Mouse (Mus musculus) brain, embryonic 18.5 days (tissue): ENCODE data around the gene Thy1.

Experiments used
- DNase-seq: peaks from one replicate; pipeline ENCODE4 v3.0.0-alpha.2; 2012; ENCODE audit warnings: low read depth, low spot score

Gene Thy1

DNA sequence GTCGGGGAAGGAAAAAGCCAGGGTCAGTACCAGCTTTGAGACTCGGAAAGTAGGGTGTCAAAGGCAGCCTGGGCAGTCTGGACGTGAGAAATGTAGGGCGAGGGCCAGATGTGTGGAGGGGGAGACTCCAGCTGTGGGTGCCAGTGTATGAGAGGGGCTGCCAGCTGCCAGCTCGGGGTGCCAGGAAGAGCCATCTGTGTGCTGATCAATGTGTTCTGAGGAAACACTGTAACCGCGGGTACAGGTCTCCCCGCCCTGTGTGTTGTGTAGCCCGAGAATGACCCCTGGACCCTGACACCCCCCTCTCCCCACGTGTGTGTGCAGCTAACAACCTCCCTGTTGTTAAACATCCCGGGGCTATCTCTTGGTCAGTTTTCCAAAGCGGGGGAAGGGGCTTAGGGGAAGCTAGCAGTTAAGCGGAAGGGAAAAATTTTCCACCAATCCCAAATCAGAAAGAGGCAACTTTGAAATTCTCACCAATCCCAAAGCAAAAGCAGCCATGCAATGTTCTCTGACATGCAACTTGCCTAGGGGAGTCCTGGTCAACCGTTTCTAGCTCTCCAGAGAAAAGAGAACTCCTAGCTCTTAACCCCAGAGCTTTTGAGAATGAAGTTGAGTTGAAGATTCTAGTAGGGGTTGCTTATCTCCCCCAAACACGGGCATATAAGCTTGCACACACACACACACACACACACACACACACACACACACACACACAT lies 24.2 kb downstream of the Thy1 start:
- DNase-seq: no peak

DNA sequence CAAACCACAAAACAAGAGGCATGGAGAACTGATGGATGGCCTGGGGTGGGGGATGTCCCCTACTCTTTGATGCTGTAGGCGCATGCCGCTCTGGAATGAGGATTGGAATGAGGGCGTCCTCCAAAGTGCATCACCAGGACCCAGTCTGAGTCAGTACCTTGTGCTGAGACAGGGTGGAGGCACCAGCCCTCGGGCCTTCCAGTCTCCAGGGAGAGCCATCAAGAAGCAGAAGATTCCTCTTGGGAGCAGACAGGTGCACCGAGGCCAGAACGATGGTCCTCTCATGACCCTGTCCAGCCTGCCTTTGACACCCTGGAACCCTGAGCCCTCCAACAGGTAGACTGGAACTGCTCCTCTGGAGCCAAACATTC lies 24.8 kb downstream of the Thy1 start:
- DNase-seq: no peak

DNA sequence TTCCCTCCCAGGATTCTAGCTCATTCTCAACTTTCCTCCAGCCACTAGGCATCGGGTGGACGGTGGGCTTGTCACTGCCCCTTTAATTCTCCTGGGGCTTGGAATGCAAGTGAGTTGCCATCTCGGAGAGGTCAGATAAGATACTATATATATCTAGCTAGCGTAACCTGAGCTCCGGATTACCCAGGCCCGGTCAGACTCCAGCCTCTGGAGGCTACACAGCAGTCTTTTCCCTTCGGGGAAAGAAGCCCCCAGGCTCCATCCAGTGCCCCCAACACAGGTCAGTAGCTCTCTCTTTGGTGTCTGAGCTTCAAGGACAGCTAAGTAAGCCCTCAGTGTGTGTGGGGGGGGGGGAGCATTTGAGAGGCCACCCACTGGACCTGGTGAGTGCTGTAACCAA lies 26.1 kb downstream of the Thy1 start:
- no peak for DNase-seq

DNA sequence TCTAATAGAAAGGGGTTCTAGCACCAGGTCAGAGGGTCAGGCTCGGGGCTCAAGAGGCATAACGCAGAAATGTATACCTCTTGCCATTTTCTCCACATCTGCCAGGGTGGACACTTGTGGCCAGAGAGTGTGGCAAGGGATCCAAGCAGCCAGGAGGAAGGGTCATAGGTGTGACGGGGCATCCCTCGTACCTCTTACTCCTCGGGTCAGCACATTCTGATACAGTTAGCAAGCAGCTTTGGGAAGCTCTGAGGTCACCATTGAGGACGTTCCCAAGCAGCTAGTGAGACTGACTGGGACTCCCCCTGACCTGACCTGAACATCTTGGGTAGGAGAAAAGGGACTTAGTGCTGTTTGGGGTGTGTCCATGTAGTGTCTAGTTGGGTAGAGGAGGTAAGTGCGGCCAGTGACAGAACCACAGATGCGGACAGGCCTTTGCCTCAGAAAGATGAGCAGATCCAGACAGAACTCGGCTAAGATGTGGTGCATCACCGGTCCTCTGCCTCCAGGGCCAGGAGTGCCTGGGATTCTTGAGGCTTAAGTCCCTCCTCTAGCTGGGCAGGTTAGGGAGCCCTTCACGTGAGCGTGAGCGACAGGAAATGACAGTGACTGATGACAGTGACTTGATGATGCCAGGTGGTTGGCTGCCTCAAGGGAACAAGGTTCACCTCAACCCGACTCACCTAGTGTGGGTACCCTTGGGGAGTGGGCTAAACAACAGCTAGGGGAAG lies 27.1 kb downstream of the Thy1 start:
- no peak for DNase-seq

GRCm38 (mm10) chr9:44070844-44071231 lies 27.7 kb downstream of the Thy1 start:
- no peak for DNase-seq

DNA sequence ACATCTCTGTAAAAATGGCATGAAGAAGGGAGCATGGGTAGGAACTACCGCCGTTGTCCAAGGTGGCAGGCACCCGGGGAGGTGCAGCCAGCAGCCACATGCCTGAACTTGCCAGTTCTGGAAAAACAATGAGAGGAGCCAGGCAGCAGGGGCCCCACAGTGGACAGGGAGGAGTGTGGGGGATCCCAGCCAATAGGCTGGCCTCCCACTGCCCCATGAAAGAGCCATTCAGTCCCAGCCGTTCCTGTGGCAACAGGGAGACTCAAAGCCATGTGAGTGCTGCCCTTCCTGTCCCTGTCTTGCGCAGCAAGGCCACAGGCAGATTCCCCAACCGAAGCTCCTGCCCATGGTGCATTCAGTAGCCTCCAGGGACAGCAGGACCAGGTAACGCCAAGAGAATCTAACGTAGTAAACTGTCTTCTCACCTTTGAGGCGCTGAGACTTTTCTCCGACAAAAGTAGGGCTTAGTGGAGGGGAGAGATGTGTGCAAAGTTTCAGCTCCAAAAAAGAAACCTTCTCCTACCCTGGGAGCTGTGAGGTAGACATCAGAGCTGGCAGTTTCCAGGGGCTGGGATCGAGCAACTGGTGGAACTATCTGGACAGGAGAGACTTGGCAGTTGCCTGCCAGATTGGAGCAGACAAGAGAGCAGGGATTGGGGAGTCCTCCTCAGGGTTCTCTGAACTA lies 28.9 kb downstream of the Thy1 start:
- DNase-seq: no peak

DNA sequence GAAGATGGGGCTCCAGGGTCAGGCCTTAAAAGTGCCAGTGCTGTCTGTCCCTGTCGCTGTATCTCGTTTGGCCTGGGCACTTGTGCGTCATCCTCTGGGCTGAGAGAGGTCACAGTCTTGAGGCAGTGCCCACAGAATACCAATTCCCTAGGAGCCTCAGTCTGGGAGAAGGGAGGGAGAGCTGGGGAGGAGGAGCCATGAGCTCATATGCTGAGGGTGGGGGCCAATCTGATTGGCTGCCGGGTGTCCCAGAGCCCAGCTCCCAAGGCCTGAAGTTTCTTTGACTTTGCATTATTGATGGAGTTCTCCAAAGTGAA lies 29.4 kb downstream of the Thy1 start:
- no peak for DNase-seq

DNA sequence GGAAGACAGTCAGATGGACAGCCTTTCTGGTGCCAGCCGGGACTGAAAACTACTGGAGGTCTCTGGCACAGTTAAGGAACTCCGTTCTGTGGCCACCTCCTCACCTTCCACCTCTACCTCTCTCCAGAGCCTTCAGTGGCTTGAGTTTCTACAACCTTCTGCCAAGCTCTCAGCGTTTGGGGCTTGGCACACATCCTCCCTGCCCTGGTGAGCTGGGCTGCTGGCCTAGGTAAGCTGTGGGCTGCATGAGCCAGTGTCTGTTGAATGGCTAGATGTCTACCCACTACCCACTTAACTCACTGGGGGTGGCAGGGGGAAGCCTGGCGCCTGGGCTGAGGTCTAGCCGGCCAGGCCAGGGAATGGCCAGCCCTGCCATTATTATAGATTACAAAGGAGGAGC lies 29.9 kb downstream of the Thy1 start:
- DNase-seq: no peak

- DNase-seq: no peak
These were observed 31.5 kb downstream of the Thy1 start for GRCm38 (mm10) chr9:44074395-44075275.

GRCm38 (mm10) chr9:44075276-44075995 lies 32.3 kb downstream of the Thy1 start:
- DNase-seq: no peak

DNA sequence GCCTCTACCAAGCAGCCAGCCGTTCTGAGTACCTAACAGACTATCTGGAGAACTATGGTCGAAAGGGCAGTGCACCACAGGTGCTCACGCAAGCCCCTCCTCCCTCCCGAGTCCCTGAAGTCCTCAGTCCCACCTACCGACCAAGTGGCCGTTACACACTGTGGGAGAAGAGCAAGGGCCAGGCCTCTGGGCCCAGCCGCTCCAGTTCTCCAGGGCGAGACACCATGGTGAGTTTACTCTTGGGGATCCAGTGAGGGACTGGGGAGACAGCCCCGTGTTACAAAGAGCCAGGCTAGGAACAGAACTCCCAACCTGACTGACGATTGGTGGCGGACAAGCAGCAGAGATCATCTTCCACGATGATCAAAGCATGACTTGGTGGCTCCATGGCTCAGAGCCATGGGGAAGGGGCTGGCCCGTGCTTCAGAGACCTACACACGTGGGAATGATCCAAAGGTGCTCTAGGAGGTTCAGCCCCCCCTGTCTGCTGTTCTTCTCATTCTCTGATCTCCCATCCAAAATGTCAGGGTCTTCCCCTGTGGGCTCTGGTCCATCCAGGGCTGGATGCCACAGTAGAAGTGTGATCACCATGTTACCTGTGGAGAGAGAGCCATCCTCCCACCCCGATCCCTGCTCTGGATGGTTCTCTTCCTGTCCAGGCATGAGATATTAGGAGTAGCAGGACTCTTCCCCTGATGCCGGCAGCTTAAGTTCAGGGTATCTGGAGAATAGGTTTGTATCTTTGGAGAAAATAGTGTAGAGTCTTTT lies 33.0 kb downstream of the Thy1 start:
- DNase-seq: no peak

DNA sequence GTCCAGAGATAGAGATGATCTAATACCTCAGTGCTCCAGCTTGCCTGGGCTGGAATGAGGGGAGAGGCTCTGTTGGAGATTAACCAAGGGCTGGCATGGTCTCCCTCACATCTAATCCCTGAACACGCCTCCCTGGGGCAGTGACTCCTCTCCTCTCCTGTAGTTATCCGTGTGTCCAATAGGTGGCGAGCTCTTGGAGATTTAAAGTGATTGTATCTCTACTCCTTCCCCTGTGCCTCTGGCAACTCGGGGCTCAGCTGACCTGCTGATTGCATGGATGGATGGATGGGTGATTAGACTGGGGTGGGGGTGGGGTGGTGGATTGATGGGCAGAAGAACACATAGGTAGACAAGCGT lies 33.6 kb downstream of the Thy1 start:
- DNase-seq: no peak

- DNase-seq: no peak
These were observed 34.2 kb downstream of the Thy1 start for GRCm38 (mm10) chr9:44077266-44077910.

- no peak for DNase-seq
These were observed 35.1 kb downstream of the Thy1 start for GRCm38 (mm10) chr9:44078136-44078797.

DNA sequence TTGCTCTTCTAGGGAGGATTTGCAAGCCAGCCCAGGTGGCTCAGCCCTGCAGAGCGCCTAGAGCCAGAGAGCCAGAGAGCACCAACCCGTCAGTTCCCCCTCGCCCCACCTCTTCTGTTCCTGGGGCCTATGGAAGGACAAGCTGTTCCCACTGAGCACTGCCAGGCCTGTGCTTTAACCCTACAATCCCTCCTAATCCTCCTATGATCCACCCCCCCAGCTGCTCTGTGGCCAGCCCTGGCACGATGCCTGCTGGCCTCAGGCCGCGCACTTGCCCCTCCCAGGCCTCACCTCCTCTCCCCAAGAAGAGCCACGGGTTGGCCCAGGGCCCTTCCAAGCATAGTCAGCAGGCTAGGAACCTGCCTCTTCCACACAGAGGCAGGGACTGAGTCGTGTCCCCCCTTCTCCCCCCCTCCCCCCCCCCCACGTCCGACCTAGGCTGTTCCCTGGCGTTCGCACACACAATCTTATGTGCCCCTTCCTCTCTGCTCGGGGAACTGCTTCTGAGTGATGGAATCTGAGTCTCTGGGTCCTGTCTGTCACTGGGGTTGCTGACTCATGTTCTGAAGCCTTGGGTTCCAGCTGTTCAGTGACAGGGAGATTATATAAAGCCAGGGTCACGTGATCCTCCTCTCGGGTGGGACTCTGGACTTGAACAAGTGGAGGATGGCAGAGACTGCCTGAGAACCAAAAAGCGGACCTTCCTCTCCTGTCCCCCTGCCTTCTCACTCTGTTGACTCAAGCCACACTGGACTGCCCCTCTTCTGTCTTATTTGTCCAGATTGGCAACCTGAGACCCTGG lies 36.0 kb downstream of the Thy1 start:
- DNase-seq: no peak

GRCm38 (mm10) chr9:44079997-44080780 lies 37.0 kb downstream of the Thy1 start:
- DNase-seq: no peak

DNA sequence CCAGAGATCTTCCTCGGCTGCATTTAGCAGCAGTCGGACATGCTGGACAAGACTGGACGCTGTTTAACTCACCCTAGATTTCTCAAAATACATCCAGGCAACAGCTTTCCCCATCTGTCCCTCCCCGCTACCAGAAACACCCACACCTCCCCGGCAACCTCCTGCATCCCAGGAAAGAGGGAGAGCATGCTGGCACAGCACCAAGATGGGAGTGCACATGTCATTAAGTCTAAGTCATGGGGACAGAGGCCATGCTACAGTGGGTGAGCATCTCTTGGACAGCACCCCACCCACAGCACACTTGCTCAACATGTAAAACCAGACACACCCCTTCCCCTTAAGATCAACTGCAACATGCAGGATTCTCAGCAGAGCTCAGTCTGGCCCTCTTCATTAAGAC lies 37.8 kb downstream of the Thy1 start:
- DNase-seq: no peak

GRCm38 (mm10) chr9:44081581-44081980 lies 38.4 kb downstream of the Thy1 start:
- DNase-seq: no peak
